Mouse (Mus musculus) adrenal gland, adult 8-10 months (tissue): ENCODE data around the gene Stim2. TPM values are rescaled to one million over a fixed set of nuclear protein-coding genes. Genes with fewer than 3 reads are reported as not detected.

Source experiments
- DNase-seq: peaks from one replicate; pipeline ENCODE4 v3.0.0; 2022
- total RNA-seq, 4 experiments: library from RNA; stranded (reverse); gene quantifications; 2 replicates each; pipeline ENCODE4 v1.2.4; 2022

Stim2 gene
- total RNA-seq, 4 experiments from 2014 or later = 19.3 to 39.5 (median 34.2) TPM

- DNase-seq = no peak
Measured at GRCm38 (mm10) chr5:54049940-54050339, 51.6 kb downstream of the Stim2 start.

DNA sequence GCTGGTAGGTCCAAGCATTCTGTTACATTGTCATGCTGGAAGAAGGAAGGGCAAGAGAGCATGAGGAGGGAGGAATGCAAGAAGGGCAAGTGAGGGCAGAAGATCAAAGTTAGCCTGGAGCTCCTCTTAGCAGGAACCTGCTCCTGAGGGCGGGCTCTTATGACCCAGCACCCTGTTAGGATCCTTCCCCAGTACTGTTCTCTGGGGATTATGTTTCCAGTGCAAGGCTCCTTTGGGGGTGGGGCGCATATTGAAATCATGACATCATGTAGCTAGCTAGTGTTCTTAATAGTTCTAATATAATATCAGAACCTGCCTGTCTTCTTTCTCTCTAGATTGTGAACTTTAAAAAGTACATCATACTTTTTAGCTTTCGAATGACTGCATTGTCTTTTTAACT lies 52.8 kb downstream of the Stim2 start:
- no peak for DNase-seq

GRCm38 (mm10) chr5:54052205-54052604 lies 53.9 kb downstream of the Stim2 start:
- no peak for DNase-seq

DNA sequence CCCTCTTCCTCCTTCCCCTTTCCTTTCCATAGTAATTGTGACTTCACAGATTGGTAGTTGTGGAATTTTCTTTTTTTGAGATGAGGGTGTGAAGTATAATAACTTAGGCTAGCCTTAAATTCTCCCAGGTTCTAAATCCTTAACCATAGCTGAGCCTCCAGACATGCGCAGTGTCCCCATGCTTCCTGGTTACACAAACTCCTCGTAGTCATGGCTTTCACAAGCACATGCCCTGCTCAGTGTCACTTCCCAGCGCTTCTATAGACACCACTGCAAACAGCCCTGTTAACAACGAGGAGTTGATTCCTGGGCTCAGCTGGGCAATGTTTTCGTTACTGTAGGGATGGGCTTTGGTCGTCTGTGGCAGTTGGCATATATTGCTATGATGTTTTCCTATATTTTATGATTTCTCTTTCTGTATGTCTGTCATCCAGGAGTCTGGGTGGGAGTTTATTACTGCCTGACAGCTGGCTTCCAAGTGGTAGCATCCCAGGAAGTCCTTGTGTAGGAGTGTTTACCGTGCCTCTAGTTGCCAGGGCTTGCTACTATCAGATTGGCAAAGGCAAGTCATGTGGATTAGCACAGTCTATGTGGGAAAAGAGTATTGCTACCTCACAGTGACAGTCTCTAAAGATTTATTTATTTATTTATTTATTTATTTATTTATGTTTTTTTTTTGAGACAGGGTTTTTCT lies 55.5 kb downstream of the Stim2 start:
- no peak for DNase-seq

DNA sequence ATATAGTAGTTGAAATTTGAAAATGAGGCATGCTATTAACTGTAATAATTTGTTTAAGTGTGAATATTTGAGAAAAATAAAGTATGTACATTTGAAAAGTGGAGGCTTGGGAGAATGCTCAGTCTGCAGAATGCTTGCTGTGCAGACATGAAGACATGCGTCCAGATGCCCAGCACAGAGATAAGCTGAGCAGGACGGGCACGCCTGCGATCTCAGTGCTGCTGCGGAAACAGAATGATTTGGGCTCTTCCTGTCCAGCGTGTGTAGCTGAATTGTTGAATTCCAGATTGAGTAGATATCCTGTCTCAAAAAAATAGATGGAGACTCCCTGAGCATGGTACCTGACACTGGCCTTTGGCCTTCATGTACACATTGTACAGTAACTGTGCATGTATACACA lies 58.0 kb downstream of the Stim2 start:
- no peak for DNase-seq

GRCm38 (mm10) chr5:54059998-54060397 lies 61.7 kb downstream of the Stim2 start:
- DNase-seq = no peak

DNA sequence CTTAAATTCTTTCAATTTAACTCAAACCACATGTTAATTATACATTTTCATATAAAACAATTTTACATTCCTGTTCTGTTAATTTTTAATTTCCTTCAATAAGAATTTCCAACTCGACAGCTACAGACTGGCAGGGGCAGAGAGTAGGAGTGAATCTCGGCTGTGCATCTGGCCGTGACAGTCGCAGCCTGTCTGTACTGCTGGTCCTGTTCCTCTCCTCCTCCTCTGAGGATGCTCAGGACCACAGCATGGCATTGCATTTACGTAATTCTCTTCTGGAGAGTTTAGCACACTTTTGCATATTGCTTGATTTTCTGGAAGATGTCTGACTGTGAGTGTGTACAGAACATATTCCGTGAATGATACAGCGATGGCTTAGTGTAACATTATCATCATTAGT lies 63.8 kb downstream of the Stim2 start:
- no peak for DNase-seq

DNA sequence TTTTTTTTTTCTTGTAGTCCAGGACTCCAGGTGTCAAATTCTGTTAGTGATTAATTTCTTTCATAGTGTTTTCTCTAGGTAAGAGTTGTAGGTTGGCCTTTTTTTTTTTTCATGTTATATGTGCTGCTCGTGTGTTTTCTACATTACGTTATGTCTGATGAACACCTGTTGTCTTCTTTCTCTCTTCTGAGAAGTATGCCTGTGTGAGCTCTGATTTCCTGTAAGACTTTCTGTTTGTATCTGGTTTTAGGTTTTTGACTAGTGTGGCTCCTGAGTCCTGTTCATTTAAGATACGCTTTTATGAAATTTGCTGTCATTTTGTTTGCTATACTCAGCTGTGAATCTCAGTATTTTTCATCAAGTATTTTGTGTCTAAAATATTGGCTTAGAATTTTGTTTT lies 69.3 kb downstream of the Stim2 start:
- no peak for DNase-seq

DNA sequence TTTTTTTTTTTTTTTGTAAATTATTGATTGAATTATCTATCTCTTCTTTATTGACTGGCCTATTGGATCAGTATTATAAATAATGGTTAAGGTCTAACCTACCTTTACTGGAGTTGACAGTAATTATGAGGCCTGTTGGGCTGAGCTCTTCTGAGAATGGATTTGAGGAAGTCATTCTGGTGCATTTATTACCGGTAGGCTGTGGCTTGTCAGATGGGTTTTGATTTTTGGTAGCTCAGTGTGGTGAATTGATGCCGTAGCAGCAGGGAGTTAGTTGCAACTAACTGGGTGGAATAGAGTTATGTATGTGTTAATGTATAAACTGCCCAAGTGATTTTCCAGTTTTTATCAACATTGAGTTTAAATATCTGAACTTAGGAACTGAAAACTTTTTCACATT lies 72.2 kb downstream of the Stim2 start:
- DNase-seq = no peak

DNA sequence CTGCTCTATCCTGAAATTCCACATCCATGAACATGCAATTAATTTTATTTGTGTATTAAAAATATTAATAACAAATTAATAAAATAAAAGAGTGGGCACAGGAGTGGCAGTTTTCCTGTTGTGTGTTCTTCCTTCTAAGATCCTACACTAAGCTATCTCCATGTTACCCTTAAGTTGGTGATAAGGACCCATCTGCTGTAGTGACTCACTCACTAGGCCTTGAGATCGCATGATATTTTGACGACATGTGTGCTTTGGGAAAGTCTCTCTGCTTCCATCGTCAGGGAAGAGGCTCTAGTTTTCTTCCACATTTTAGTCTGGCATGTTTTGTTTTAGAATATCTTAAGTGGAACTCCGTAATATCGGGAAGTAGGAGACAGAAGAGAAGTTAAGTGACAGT lies 73.0 kb downstream of the Stim2 start:
- no peak for DNase-seq

GRCm38 (mm10) chr5:54071705-54072104 lies 73.4 kb downstream of the Stim2 start:
- DNase-seq = no peak

GRCm38 (mm10) chr5:54073291-54073690 lies 75.0 kb downstream of the Stim2 start:
- no peak for DNase-seq

GRCm38 (mm10) chr5:54079997-54080396 lies 81.7 kb downstream of the Stim2 start:
- DNase-seq = no peak

- no peak for DNase-seq
Measured at GRCm38 (mm10) chr5:54087912-54088311, 89.6 kb downstream of the Stim2 start.

DNA sequence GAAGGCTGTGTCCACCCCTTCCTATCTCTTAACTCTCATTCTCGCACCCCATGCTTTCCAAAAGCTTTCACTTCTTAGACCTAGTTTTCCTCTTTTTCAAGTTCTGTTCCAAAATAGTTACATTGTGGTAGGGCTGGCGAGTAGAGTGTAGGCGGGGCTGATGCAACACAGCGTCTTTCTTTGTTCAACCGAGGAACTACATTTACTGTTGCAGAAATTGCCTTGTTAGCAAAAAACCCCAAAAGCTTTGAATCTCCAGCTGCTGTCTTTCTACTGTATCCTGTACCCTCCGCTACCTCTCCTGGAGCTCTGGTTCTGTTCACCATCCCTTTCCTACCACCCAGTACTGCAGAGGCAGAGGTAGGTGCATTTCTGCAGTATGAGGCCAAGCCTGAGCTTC lies 99.9 kb downstream of the Stim2 start:
- DNase-seq = no peak

DNA sequence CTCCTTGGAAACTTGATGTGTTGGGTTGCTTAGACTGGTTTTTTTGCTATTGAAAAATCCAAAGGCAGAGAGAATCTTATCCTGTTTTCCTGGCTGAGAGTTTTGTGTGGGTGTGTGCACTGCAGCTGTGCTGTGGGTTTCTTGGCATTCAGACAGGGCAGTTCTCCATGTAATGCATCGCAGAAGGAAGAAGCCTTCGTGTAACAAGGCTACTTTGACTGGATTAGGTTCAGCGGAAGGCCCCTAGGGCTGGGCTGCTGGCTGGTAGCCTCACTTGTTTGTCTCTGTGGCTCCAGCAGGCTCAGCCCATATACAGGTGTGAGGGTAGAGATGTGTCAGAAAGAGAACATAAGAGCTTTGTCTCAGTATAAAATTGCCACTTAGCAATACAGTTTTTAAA lies 102.6 kb downstream of the Stim2 start:
- no peak for DNase-seq

- no peak for DNase-seq
Measured at GRCm38 (mm10) chr5:54101318-54101717, 103.0 kb downstream of the Stim2 start.

- no peak for DNase-seq
Measured at GRCm38 (mm10) chr5:54101960-54102359, 103.7 kb downstream of the Stim2 start.

DNA sequence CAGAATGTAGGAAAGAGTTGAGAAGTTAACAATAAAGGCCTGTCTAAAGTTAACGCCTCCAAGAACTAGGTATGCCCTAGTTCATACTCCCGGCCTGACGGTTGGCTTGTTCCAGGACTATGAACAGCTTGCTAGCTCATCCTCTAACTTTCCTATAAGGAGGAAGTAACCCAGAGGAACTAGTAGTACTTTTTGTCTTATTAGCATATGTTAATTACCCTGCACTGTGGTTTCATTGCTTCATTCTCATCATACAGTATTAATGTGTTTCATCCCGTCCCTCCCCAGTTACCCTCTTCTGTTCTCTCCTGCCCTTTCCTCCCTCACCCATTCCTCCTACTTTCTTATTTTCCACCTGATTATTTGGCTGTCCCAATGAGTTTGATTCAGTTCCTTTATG lies 108.4 kb downstream of the Stim2 start:
- no peak for DNase-seq

DNA sequence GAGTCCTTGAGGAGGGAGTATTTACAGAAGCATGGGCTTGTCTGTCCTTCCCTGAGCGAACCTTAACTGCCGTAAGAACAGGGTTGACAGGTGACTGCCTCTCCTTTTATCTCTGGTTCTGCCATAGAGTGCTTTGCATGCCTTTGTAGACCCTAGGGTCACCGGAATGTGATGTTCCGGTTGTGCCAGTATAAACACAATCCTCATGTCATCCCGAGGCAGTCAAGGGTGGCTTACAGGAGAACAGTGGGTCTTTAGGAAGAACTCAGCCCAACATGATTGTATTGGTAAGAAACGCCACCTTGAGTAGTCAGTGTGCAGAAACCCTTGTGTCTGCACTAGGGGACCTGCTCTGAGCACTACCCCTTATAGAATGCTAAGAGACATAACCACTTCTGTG lies 108.8 kb downstream of the Stim2 start:
- no peak for DNase-seq

GRCm38 (mm10) chr5:54109096-54109495 lies 110.8 kb downstream of the Stim2 start:
- DNase-seq = no peak

DNA sequence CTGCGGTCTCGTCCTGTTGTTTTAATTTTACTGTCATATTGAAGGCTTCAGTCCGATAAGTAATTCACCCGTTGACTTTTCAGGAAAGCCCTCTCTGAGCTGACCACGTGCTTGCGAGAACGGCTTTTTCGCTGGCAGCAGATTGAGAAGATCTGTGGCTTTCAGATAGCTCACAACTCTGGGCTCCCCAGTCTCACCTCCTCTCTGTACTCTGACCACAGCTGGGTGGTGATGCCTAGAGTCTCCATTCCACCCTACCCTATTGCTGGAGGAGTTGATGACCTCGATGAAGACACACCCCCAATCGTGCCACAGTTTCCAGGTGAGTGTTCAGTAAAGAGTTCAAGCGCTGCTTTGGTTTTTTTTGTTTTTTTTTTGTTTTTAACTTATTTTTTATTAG lies 112.5 kb downstream of the Stim2 start:
- no peak for DNase-seq

DNA sequence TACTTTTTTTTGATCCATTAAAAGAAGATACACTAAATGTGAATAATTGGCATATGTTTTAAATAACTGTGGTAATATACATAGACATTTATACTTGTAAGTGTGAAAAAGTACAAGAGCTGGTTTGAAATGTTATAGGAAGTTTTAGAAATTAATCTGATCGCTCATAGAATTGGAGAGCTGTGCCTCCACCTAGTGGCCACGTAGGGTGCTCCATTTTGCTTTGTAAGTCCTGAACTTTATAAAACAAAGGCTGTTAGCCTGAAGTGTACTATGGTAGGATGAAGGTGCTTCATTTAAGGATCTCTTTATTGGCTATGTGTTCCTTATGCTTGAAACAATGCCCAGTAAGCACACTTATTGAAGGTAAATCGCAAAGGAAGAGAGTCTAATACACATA lies 115.0 kb downstream of the Stim2 start:
- peak; percentile 30 for DNase-seq

GRCm38 (mm10) chr5:54116538-54116937 lies 118.2 kb downstream of the Stim2 start:
- no peak for DNase-seq
